Mouse (Mus musculus): ENCODE results near the gene Gm10260. TPM values are rescaled to one million over a fixed set of nuclear protein-coding genes. Genes with fewer than 3 reads are reported as not detected.

The Gm10260 gene
- polyA plus RNA-seq, 1 experiment = 9.3 TPM

DNA sequence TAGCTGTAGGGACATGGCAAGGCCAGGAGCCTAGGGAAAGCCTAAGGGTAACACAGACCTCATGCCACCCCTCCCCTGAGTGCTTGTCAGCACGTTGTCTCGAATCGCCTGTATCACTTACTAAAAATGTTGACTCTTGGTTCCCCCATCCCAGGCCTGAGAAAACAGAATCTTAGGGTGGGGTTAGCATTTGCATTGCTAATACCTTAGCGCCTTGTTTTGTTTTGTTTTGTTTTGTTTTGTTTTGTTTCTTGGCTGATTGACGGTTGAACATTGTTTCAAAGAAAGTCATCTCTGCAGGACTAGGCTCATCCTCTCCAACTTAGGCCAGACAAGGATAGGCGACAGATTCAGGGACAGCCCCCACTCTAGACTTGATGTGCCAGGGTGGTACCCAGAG lies 35.9 kb downstream of the Gm10260 start:
- Histone ChIP-seq H3K4me1 (ENCODE audit: control insufficient read depth, insufficient read depth, low read length) (no peaks in the 10 kb centered on the region), H3K27ac (ENCODE audit: insufficient read depth, low read length) (no peak overlapping the region), H3K4me3 (ENCODE audit: insufficient read depth, low read length) (no peak overlapping the region)
- TF ChIP-seq CTCF (IDR thresholded peaks at IDR 0.05; ENCODE audit: borderline replicate concordance, insufficient read depth, low read length) = no peak

- Histone ChIP-seq H3K4me1 (ENCODE audit: control insufficient read depth, insufficient read depth, low read length) (no peaks in the 10 kb centered on the region), H3K27ac (ENCODE audit: insufficient read depth, low read length) (no peak overlapping the region), H3K4me3 (ENCODE audit: insufficient read depth, low read length) (no peak overlapping the region)
- TF ChIP-seq CTCF (IDR thresholded peaks at IDR 0.05; ENCODE audit: borderline replicate concordance, insufficient read depth, low read length) (no peak), POLR2A (IDR thresholded peaks at IDR 0.05; ENCODE audit: low read depth, low read length) (no peak)
These were observed 47.7 kb downstream of the Gm10260 start for GRCm38 (mm10) chr13:97712506-97713275.

- TF ChIP-seq POLR2A (IDR thresholded peaks at IDR 0.05; ENCODE audit: low read depth, low read length) (no peak), CTCF (IDR thresholded peaks at IDR 0.05; ENCODE audit: borderline replicate concordance, insufficient read depth, low read length) (no peak)
- Histone ChIP-seq H3K4me1 (ENCODE audit: control insufficient read depth, insufficient read depth, low read length) (no peaks in the 10 kb centered on the region), H3K4me3 (ENCODE audit: insufficient read depth, low read length) (no peak overlapping the region), H3K27ac (ENCODE audit: insufficient read depth, low read length) (no peak overlapping the region)
These were observed 48.9 kb downstream of the Gm10260 start for GRCm38 (mm10) chr13:97711510-97711909.

Measured in embryonic fibroblast, embryonic 13.5 days (primary cell).